Mouse (Mus musculus) heart, postnatal 25 days (tissue): ENCODE data around the gene Il1f8. TPM values are rescaled to one million over a fixed set of nuclear protein-coding genes. Genes with fewer than 3 reads are reported as not detected.
"Not testable (repeated sequence)": the region's sequence is repeated elsewhere in the genome, so short reads cannot be mapped to it uniquely, and the experiment has no call there.

Experiments
- DNase-seq: peaks from one replicate; pipeline ENCODE4 v3.0.0; 2022; ENCODE audit warnings: low spot score
- intact Hi-C: fragments of 180-260 bp; cut with DNase I; formaldehyde crosslinking; loops from one replicate; pipeline ENCODE4 v1.15.1; 2025
- total RNA-seq, 2 experiments: library from RNA; stranded (reverse); gene quantifications; 2 replicates each; pipeline ENCODE4 v1.2.3; 2021

Gene Il1f8
- total RNA-seq: not detected

DNA sequence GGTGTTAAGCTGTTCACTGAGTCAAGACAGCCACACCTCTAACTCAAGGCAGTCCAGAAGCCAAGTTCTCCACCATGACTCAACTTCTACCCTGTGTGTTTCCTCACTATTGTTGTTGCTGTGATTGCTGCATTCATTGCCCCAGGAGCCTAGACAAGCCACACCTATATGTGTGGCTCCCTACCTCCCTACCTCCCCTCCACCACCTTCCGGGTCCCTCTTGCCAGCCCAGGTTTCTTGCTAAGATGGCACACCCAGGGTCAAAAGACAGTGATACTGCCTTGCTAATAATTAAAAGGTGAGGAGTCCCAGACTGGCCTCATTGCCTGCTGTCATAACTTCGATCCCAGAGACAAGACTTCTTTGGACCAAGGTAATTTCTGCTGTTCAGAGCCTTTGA lies at the start of gene Il1f8:
Gene Il1f8 (plus strand): TSS at position 301 of the 400 bp plus-strand sequence.
- intact Hi-C loops: no loop called here
- DNase-seq: no peak

DNA sequence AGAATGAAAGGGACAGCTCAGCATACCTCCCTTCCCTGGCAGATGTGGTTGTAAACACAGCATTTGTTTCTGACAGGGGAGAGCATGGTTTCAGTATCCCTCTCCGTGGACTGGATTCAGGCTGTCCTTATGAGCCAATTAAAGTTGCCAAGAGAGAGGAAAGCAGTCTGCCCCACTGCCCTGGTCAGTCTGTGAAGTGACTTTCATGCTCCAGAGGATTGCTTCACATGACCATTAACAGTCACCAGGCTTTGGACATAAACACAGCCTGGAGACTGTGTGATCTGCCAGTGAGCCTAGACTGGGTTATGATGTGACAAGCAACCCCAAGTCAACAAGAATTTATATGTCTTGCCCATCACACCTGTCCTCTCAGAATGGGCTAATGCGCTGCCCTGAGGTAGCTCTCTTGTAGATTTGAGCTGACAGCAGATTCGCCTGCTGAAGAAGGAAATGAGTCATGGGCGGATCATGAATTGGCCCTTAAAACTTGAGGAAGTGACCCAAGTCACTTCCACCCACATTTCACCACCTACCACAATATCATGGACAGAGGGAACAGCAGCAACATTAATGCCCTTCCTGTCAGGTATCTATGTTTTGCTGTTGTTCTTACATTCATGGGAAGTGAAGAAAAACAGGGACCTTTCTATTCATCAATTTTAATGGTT lies 49.2 kb upstream of the Il1f8 start:
- intact Hi-C loops: no loop called here
- DNase-seq: no peak

DNA sequence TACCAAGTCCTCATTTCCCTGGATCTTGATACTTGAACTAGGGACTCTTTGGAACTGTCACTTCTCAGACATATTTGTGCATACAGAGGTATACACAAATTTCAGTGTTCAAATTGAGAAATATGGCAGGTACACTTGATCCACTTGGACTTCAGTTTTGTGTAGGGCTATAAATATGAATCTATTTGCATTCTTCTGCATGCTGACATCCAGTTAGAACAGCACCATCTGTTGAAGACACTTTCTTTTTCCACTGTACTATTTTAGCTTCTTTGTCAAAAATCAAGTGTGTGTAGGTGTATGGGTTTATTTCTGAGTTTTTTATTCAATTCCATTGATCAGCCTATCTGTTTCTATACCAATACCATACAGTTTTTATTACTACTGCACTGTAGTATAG lies 43.9 kb upstream of the Il1f8 start:
- intact Hi-C loops: no loop called here
- DNase-seq: no peak

DNA sequence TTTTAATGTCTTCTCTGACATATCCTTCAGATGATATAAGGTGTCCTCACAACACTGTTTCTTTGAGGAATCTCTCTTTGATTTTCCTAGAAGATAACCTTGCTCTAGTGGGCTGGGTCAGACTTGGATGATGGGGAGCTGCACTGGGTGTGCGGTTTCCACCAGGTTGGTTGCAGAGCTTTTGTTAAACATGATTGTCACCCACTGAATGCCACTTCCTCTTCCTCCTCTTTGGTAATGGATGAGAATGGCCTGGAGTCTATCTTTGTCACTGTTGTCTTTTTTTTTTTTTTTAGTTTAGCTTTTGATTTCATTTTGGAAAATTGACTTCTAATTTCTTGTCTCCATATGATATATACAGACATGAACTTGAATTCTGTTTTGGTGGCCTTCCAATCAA lies 18.6 kb upstream of the Il1f8 start:
- intact Hi-C loops: no loop called here
- DNase-seq: no peak

DNA sequence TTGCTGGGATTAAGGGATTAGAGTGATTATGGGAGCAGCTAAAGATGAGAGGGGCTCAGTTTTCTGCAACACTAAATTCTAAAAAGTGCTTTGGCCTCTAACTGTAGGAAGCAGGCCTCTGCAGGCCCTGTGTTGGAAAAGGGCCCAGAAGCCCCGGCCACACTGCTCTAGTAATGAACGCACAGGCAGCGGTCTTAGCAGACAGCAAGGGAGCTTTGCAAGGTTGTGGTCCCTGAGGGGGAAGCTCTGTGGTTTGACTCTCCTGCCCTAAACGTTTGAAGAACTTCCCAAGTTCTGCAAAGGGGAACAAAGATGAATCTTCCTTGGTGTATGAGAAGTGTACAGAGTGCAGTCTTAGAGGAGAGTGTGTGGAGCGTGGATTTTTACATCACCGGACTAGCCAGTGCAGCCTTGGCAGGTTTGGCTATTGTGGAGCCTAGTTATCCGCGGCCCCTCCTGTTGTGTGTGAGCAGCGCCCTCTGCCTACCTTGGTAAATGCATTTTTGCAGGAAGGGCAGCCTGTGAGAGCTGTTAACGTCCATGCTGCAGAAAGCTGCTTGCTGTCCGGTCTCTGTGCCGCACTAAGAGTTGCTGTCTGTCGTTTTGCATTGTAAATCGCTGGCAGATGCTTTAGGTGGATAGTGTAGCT lies 28.8 kb downstream of the Il1f8 start:
- DNase-seq, intact Hi-C loops: not testable (repeated sequence)

DNA sequence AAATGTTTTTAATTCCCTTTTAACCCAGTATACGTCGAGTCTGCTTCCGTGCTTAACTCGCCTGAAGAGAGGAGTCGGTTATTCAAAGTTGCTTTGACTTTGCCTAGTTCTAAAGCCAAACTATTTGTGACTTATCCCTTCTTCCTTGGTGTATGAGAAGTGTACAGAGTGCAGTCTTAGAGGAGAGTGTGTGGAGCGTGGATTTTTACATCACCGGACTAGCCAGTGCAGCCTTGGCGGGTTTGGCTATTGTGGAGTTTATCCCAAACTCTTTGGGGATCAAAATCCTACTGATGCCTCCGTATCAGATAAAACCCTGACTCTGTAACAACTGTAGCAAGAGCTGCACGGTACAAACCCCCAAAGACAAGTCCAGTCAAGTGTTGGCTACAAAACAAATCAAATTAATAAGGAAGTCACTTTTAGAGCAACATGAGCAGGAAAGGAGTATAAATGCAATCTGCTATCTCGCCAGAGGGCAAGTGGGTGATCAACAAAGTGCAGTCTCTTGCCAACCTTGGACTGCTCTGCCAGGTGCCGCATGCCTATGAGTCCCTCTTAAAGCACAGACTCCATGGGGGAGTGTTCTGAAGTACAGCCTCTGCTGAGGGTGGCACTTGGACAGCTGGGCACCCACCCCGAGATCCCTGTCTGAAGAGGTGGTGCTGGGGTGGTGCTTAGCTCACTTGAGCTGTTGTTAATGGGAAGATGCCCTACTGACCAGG lies 29.6 kb downstream of the Il1f8 start:
- intact Hi-C loops, DNase-seq: not testable (repeated sequence)

DNA sequence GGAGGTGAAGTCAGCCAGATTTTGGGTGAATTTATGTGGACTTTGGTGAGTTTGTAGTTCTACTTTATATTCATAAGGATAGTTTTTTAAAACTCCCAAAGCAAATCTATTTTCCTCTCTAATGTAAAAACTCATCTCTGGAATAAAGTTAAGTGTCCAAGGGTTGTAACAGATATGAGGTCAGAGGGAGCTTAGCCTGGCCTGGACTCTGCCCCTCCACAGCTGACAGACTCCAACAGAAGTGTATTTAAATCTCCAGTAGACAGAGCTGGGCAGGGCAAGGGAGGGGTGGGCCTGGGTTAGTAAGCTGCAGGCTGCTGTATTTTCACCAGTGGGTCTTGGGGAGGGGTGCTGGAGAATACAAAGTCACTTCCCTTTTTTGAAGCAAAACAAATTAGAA lies 31.1 kb downstream of the Il1f8 start:
- intact Hi-C loops, DNase-seq: not testable (repeated sequence)

DNA sequence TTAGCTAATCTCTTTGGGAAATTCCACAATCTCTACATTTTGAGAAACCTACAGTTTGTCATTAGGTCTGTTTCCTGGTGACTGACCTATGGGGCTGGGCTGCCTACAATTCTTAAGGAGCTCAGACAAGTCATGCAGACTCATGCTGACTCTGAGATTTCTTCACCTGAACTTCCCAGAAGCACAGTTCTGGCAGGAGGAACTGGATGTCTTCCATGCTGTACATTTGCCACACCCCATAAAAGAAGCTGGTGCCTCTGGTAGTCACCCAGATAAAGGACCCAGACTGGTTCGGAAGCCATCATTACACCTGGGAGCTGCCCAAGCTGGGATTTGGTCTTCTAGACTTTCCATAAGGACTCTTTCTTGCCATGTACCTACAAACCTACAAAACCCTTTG lies 33.2 kb downstream of the Il1f8 start, which contains the start of gene Il1f9:
Gene Il1f9 (plus strand): TSS at position 301 of the 400 bp plus-strand sequence.
- intact Hi-C loops: no loop called here
- no peak for DNase-seq

DNA sequence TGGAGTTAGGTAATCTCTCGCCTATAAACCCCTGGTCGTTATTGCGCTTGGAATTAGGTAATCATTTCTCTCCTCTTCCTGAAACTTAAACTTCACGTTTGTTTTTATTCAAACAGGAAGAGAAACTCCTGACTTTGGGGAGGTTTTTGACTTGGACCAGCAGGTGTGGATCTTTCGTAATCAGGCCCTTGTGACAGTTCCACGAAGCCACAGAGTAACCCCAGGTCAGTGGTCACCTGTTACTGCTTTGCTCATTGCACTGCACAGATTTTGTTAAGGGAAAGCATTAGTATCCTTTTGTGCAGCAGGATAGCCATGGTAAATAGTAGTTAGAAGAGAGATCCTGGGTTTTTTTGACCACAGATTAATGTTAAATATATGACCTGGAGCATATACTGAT lies 34.6 kb downstream of the Il1f8 start:
- intact Hi-C loops: no loop called here
- DNase-seq: no peak

DNA sequence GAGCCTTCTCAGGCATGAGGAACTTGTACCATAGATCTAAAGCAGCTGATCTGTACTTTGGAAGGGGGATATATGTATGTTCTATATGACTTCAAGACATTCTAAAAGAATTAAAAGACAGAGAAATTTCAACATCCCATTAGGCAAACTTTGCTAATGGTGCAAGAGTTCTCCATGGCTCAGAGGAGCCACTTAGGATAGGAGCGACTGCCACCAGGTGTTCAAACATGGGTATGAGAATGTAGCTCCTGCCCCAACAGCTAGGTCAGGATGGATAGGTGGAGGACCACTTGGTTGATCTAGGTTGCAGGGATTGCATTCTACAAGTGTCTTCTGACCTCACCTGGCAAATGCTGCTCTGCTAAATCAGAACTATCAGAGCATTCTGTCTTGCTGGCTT lies 35.2 kb downstream of the Il1f8 start:
- no peak for DNase-seq
- intact Hi-C loops: no loop called here

Other genes starting within 250 kb of the Il1f8 start
- gene Hnmt, start 103.8 kb upstream of the Il1f8 start, total RNA-seq: 10 to 100 TPM; 11.7 to 14.6 TPM
- gene Tbpl2, start 56.6 kb upstream of the Il1f8 start, total RNA-seq: not detected
- gene Il1f9, start 33.3 kb downstream of the Il1f8 start, total RNA-seq: not detected
- gene Il1f6, start 62.3 kb downstream of the Il1f8 start, total RNA-seq: not detected
- gene Il1f5, start 123.8 kb downstream of the Il1f8 start, total RNA-seq: not detected
- not detected for gene Il1f10, start 138.0 kb downstream of the Il1f8 start, total RNA-seq
- gene Il1rn, start 183.7 kb downstream of the Il1f8 start, total RNA-seq: not detected
- gene Psd4, start 214.4 kb downstream of the Il1f8 start, total RNA-seq: 1 to 10 TPM; 1.1 to 1.2 TPM